Mouse (Mus musculus) limb, embryonic 11.5 days (tissue): ENCODE data around the gene Rp9. TPM values are rescaled to one million over a fixed set of nuclear protein-coding genes. Genes with fewer than 3 reads are reported as not detected.
A peak's percentile ranks its signal among the peaks of the same experiment; 100 is the strongest.

Experiments
- ATAC-seq: fragments of 200-750 bp; cut with Nextera tagmentation; 2 replicates; pipeline ENCODE4 v1.8.0; 2017; ENCODE audit warnings: low read depth; ENCODE audit not compliant: insufficient number of reproducible peaks, low FRiP score, low TSS enrichment
- DNase-seq: peaks from one replicate; pipeline ENCODE4 v3.0.0-alpha.2; 2015; ENCODE audit warnings: low spot score
- H3K27ac ChIP-seq: fragments of 300-500 bp; sonication (generic); replicated peaks from 2 replicates; pipeline ENCODE4 v1.5.1; 2014; ENCODE audit warnings: low read depth, mild to moderate bottlenecking, low read length
- H3K27me3 ChIP-seq: fragments of 300-500 bp; sonication (generic); 2 replicates; pipeline ENCODE4 v1.6.1; 2014; ENCODE audit warnings: mild to moderate bottlenecking, low read length, mixed read lengths; ENCODE audit not compliant: control insufficient read depth, insufficient read depth
- H3K36me3 ChIP-seq: fragments of 300-500 bp; sonication (generic); 2 replicates; pipeline ENCODE4 v1.6.1; 2014; ENCODE audit warnings: mild to moderate bottlenecking, low read length, moderate library complexity, mixed read lengths; ENCODE audit not compliant: control insufficient read depth, insufficient read depth
- H3K4me1 ChIP-seq: fragments of 300-500 bp; sonication (generic); 2 replicates; pipeline ENCODE4 v1.6.1; 2014; ENCODE audit warnings: low read length, mixed read lengths; ENCODE audit not compliant: control insufficient read depth, insufficient read depth
- H3K4me2 ChIP-seq: fragments of 300-500 bp; sonication (generic); 2 replicates; pipeline ENCODE4 v1.6.1; 2014; ENCODE audit warnings: low read depth, mild to moderate bottlenecking, moderate library complexity; ENCODE audit not compliant: severe bottlenecking
- H3K4me3 ChIP-seq: fragments of 300-500 bp; sonication (generic); 2 replicates; pipeline ENCODE4 v1.5.1; 2014; ENCODE audit warnings: low read depth, low read length
- H3K9ac ChIP-seq: fragments of 300-500 bp; sonication (generic); 2 replicates; pipeline ENCODE4 v1.6.1; 2014; ENCODE audit warnings: mild to moderate bottlenecking, low read length
- H3K9me3 ChIP-seq: fragments of 300-500 bp; sonication (generic); 2 replicates; pipeline ENCODE4 v1.6.1; 2016; ENCODE audit warnings: low read length; ENCODE audit not compliant: control insufficient read depth
- WGBS: fragments of 180-500 bp; shearing (Covaris S2); extraction: QIAGEN DNeasy Blood & Tissue Kit; methylation state at CpG from one replicate; pipeline ENCODE4 v1.1.7; 2014; 5-methylcytosine and 5-hydroxymethylcytosine counted together
- polyA plus RNA-seq: library from polyadenylated mRNA; unstranded; fragments of >200 nt; fragmentation: Nextera tagmentation; extraction: Ambion mirVana; gene quantifications from 2 replicates; pipeline ENCODE4 v1.2.1, GENCODE M21; 2014

Gene Rp9
- polyA plus RNA-seq, 1 experiment from 2014 or later: 62.7 TPM

DNA sequence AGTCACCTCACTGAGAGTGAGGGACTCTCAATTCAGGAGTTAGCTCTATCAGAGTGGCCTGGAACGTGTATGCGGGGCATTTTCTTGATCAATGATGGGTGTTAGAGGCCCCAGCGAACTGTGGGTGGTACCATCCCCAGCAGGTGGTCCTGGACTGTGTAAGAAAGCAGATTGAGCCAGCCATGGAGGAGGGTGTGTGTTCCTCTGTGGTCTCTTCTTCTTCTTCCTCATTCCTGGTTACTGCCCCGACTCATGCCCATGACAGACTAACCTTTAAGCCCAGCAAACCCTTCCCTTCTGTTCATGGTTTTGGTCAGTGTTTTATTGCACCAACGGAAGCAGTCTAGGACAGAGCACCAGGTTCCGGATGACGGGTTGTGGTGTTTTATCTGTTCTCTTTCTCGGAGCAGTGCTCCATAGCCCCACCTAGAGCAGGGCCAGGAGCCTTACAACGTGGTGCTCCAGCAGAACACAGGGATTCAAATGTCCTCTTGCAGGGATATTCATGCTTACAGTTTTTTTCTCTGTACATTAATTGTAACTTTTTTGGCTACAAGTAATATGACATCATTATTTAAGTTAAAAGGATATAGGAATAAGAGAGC lies 24.8 kb upstream of the Rp9 start:
- Histone ChIP-seq H3K9ac (no peak overlapping the region), H3K4me2 (no peak overlapping the region), H3K27ac (no peak overlapping the region), H3K9me3 (no peaks in the 10 kb centered on the region), H3K27me3 (no peaks in the 10 kb centered on the region), H3K4me1 (no peaks in the 10 kb centered on the region), H3K4me3 (no peak overlapping the region), H3K36me3 (no peaks in the 10 kb centered on the region)
- ATAC-seq (no peak), DNase-seq (no peak)
- WGBS: 85% methylated on average over 9 of the region's 9 CpGs

DNA sequence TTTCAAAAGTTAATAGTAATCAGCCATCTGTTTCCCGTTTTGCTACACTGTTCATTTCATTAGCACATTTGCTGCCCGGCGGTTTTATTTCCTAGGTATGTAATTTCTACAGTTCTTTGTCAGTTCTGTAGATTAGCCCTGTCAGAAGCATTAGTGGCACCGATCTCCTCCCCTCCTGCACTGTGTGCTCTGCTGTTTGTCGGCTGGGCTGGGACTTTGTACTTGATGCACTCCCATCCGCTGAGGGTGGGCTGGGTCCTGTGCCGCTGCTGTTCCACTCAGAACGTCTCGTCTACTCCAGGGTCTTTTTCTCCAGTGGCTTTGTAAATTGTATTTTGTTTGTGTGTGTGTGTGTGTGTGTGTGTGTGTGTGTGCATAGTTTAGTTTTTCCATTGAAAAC lies 19.4 kb upstream of the Rp9 start:
- WGBS: 53% methylated on average over 9 of the region's 9 CpGs
- H3K4me2 ChIP-seq: no peak overlapping the region
- H3K27ac ChIP-seq: no peak overlapping the region
- H3K27me3 ChIP-seq: no peaks in the 10 kb centered on the region
- no peak overlapping the region for H3K4me3 ChIP-seq
- H3K4me1 ChIP-seq: no peaks in the 10 kb centered on the region
- no peak overlapping the region for H3K9ac ChIP-seq
- no peaks in the 10 kb centered on the region for H3K36me3 ChIP-seq
- no peaks in the 10 kb centered on the region for H3K9me3 ChIP-seq
- ATAC-seq (no peak), DNase-seq (no peak)

DNA sequence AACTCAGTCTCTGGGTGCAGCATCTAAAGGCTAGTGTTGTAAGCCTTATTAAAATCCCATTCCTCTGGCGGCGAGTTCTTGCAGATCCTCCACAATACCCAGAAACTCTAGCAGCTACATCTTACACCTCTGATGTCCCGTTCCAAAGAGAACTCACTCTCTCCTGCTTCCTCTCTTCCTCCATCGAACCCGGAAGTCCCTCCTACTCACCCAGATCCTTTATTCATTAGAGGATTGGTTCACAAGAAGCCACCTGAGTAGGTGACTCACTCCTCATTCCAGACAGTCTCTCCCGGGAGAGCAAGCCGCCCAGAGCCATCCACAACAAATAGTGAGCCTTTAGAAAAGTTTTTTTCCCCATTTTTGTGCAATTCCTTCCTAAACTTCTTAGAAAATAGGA lies 16.7 kb upstream of the Rp9 start:
- Histone ChIP-seq H3K27ac (no peak overlapping the region), H3K9me3 (no peaks in the 10 kb centered on the region), H3K4me1 (no peaks in the 10 kb centered on the region), H3K4me3 (no peak overlapping the region), H3K4me2 (no peak overlapping the region), H3K27me3 (no peaks in the 10 kb centered on the region), H3K9ac (no peak overlapping the region), H3K36me3 (no peaks in the 10 kb centered on the region)
- ATAC-seq: no peak
- DNase-seq: no peak
- 90% methylated on average over 7 of the region's 7 CpGs for WGBS

DNA sequence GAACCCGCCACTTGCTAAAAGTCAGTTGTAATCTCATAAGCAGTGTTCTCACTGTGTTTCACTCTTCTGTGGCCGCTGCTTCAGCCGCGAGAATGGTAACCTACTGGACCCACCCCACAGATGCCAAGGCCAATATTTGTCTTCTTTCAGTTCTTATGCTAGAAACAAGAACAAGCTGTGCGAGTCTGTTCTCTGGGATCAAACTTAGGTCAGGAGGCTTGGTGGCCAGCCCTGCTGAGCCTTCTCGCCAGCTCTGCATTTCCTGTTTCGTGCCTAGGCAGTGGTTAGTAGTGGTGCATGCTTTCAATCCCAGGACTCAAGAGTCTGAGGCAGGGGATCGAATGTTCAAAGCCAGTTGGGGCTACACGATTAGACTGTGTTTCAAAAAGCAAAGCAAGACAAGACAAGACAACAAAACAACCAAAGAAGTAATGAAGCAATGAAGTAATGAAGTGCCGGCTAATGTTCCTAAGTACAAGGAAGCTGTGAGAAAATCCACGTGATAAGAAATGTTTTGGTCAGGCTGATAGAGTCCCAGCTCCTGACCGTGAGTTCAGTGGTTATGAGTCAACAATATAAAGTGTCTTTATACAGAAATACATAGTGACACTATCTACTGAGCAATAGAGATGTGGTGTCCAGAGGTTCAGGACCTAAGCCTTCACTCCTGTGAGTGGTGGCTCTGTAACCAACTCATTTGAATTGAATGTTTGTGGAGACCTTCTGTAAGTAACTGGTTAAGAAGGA lies 15.2 kb upstream of the Rp9 start:
- no peak overlapping the region for H3K4me3 ChIP-seq
- H3K36me3 ChIP-seq: no peaks in the 10 kb centered on the region
- H3K4me2 ChIP-seq: no peak overlapping the region
- no peak overlapping the region for H3K27ac ChIP-seq
- DNase-seq (no peak), ATAC-seq (no peak)
- no peaks in the 10 kb centered on the region for H3K4me1 ChIP-seq
- H3K27me3 ChIP-seq: no peaks in the 10 kb centered on the region
- no peak overlapping the region for H3K9ac ChIP-seq
- no peaks in the 10 kb centered on the region for H3K9me3 ChIP-seq
- WGBS: 92% methylated on average over 12 of the region's 12 CpGs

DNA sequence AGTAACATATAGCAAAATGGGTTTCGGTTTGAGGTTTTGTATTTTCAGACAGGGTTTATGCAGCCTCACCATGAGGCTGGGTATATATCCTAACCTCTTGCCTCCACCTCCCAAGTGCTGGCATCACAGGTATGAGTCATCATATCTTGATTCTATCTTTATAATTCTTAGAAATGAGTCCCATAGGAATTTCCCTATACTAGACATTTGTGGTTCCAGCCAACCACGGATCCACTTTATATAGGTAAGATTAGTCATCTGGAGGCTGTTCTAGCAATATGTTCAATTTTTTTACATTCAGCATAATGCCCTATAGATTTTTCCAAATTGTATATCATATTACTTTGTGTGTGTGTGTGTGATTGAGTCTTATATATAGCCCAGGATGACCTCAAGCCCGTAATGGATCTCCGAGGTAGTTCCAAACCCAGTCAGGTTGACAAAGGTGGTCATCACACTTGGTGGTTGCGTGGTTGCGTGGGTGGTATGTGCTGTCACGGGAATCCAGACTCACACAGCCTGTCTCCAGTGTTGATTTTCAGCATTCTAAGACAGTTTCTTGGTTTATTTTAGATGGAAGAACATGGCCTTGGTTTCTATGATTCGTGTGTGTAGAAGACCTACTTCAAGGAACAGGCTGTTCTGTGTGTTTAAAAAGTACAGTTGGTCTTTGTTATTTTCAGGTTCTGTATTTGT lies 14.5 kb upstream of the Rp9 start:
- Histone ChIP-seq H3K4me1 (no peaks in the 10 kb centered on the region), H3K36me3 (no peaks in the 10 kb centered on the region), H3K27me3 (no peaks in the 10 kb centered on the region), H3K9me3 (no peaks in the 10 kb centered on the region), H3K27ac (no peak overlapping the region), H3K9ac (no peak overlapping the region), H3K4me3 (no peak overlapping the region), H3K4me2 (no peak overlapping the region)
- no peak for DNase-seq
- no peak for ATAC-seq
- 93% methylated on average over 8 of the region's 8 CpGs for WGBS

DNA sequence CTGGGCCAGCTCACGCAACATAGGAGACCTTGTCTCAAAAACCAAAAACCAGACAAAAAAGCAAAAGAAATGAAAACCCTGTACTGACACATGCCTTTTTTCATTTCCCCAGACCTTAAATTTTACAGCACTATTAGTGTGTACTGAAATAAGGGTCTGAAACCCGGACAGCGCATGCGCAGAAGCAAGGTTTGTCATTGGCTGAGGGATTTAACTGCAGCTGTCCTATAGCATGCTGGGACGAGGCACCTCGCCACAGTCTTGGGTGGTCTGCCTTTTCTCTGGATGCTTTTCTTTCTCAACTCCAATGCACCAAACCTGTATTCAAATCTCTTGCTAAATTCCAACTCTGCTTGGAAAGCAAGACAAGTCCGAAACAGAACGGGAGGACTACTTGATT lies 9.4 kb upstream of the Rp9 start:
- Histone ChIP-seq H3K27ac (no peak overlapping the region), H3K4me1 (no peaks in the 10 kb centered on the region), H3K9me3 (no peaks in the 10 kb centered on the region), H3K4me2 (no peak overlapping the region), H3K9ac (no peak overlapping the region), H3K4me3 (no peak overlapping the region), H3K27me3 (no peaks in the 10 kb centered on the region), H3K36me3 (no peaks in the 10 kb centered on the region)
- no peak for ATAC-seq
- DNase-seq: no peak
- WGBS: 91% methylated on average over 8 of the region's 8 CpGs

DNA sequence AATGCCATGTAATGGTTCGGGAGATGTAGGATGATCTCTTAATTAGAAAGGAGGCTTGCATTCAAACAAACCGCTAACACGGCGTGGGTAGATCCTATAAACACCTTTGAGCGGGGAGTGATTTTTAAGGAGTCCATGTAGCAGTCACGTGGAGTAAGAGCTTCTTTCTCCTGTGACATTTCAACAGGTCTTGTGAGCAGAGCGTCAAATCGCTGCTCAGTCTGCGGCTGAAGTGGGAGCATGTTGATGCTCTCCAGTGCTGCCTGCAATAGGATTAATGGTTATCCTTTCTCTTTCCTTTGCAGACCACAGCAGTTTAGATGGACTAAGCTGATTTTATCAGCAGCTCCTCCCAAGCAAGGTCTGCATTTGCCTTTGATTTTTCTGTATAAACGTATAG lies 6.7 kb upstream of the Rp9 start:
- no peaks in the 10 kb centered on the region for H3K27me3 ChIP-seq
- WGBS: 7% methylated on average over 10 of the region's 10 CpGs
- DNase-seq: peak; percentile 22
- H3K36me3 ChIP-seq: no peaks in the 10 kb centered on the region
- no peak for ATAC-seq
- H3K27ac ChIP-seq: no peak overlapping the region
- no peaks in the 10 kb centered on the region for H3K4me1 ChIP-seq
- H3K4me3 ChIP-seq: peak overlapping the region; percentile 70
- peak overlapping the region; percentile 67 for H3K9ac ChIP-seq
- H3K9me3 ChIP-seq: no peaks in the 10 kb centered on the region
- peak overlapping the region; percentile 71 for H3K4me2 ChIP-seq

DNA sequence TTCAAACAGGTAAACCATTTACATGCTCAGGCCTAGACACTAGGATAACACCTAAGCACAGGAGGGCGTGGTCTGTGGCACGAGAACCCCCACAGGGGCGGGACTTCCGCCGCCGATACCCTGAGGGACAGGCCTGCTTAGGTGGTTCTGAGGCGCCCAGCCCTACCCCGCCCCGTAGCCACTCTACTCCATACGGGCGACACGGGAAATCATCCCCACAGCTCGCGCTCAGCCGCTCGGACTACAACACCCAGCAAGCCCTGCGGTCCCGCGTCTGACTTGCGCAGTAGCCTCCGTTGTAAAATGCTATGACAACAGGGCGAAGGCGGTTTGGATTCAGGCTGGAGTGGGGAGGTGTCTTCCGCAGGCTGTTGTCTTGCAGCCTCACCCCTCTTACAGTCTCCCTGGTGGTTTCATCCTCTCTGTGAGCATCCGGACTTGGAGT lies 5.9 kb upstream of the Rp9 start, which contains the start of gene Bbs9:
Gene Bbs9, plus strand, starts transcription at position 292 of the 445 bp plus-strand sequence.
- H3K36me3 ChIP-seq: no peaks in the 10 kb centered on the region
- H3K4me2 ChIP-seq: peak within 1 kb of the TSS; percentile 71
- ATAC-seq (peak; percentile 98), DNase-seq (peak; percentile 92)
- H3K27me3 ChIP-seq: no peaks in the 10 kb centered on the region
- H3K9ac ChIP-seq: peak within 1 kb of the TSS; percentile 67
- no peaks in the 10 kb centered on the region for H3K4me1 ChIP-seq
- no peaks in the 10 kb centered on the region for H3K9me3 ChIP-seq
- 0% methylated on average over 25 of the region's 25 CpGs for WGBS
- H3K27ac ChIP-seq: no peak within 1 kb of the TSS
- peak within 1 kb of the TSS; percentile 70 for H3K4me3 ChIP-seq
